Mouse (Mus musculus): ENCODE results near the gene Kcnb1.

The Kcnb1 gene

DNA sequence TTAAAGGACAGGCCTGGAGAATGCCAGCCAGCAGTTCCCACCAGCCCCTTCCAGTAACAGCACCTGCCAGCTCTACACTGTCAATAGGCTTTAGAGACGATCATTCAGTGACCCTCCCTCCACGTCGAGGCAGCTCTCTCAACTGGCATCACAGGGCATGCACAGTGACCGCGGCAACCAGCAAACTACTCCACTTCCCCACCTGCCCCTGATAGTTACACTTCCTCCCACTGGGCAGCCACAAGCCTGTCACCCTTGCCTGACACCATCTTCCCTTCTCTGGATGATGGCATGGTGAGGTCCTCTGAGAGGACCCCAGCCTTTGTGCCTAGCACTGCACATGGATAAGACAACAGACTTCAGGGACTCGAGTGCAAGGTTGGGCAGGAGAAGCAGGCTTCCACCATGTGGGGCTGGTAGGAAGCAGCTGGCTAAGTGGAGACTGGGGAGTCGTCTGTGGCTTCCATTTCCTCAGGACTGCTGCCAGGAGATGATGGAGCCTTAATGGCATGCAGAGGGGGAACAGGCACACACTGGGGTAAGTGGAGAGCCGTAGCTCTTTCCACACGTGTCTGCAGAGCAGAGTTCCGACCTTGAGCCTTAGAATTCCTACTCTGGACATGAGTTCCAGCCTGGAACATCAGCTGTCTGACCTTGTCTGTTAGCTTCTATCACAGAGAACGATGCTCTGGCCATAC is 22.3 kb downstream of the Kcnb1 start:
- intact Hi-C loops (cut with DNase I): no loop called here

DNA sequence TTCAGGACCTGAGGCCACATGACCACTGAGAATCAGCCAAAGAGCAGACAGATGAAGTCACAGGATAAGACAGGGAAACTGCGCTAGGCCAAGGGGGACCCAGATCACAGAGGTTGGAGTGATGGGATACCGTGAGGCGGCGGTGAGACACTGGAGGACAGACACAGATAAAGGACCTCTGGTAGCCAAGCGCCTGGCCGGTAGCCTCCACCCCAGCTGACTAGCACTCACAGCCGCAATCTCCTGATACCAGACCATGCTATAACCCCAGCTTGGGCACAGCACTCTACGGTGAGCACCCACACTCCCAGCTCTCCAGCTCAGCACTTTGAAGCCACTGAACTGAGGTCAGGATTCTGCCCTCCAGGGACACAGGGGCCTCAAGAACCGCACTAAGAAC is 26.4 kb downstream of the Kcnb1 start:
- intact Hi-C loops (cut with DNase I): no loop called here

DNA sequence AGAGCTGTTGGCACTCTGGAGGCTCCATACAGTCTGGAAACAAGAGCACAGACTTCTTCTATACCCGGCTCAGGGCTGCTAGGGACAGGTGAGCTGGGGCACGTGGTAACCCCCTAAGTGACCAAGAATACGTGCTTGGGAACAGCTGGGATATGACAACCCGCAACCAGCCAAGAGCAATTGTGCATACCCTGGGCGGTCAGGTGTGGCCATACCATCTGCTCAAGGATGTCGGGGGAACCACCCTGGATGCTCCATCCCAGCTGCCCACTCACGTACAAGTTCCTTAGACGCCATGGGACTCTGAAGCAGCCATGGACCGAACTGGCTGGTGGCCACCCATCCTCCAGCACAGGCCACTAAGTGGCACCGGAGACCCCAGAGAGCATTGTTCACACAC is 26.8 kb downstream of the Kcnb1 start:
- intact Hi-C loops (cut with DNase I): no loop called here

DNA sequence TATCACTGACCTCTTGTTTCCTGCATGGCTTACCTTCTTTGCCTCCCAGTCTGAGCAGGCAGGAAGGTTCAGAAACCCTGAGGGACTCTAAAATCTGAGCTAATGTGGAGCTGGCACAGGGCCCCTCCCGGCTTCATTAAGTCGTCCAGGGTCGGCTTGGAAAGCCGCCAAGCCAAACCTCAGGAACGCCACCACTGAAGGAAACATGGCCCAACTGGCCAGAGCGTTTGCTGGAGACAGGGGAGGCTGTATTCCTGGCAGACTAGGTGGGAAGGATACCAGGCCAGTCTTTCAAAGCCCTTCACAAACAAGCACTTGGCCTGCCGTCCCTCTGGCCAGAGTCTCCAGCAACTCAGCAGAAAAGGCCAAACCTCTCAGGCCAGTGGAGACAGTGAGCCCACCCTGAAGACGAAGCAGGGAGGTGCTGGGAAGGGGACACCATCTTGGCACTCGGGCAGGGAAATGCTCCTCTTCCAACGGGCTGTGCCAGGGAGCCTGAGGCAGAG is 27.4 kb downstream of the Kcnb1 start:
- intact Hi-C loops (cut with DNase I): no loop called here

DNA sequence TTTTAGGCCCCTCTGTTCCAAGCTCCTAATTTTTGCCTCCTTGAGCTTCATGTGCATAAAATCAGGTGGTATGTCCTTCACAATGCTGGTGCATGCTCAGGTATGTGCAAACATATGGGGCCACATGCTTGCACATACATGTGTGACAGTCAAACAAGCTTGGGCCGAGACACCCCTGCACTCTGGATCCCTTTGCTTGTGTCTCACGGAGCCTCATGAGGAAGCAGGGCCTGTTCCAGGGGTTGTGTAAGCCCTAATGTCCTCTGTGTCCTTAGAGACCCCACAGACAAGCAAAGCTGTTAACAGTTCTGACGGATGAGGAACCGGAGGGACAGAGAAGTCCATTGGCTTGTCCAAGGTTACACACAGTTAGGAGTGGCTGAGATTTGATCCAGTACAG is 30.2 kb downstream of the Kcnb1 start:
- intact Hi-C loops (cut with DNase I): no loop called here

DNA sequence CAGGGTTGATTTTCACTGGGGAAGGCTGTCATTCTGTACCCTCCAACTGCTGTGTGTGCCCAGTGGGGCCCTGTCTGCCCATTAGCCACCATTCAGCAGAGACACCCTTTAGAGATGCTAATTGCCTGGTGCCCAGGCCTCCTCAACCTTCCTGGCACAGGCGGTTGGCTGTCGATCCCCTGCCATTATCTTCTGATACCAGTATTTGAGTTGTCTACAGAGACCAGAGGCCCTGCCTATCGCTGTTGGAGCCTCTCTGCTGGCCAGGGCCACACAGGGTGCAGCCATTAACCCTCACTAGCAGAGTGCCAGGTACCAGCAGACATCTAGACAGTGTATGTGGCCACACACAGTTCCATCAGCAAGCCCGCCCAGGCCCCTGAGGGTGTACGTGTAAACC is 31.2 kb downstream of the Kcnb1 start:
- intact Hi-C loops (cut with DNase I): no loop called here

DNA sequence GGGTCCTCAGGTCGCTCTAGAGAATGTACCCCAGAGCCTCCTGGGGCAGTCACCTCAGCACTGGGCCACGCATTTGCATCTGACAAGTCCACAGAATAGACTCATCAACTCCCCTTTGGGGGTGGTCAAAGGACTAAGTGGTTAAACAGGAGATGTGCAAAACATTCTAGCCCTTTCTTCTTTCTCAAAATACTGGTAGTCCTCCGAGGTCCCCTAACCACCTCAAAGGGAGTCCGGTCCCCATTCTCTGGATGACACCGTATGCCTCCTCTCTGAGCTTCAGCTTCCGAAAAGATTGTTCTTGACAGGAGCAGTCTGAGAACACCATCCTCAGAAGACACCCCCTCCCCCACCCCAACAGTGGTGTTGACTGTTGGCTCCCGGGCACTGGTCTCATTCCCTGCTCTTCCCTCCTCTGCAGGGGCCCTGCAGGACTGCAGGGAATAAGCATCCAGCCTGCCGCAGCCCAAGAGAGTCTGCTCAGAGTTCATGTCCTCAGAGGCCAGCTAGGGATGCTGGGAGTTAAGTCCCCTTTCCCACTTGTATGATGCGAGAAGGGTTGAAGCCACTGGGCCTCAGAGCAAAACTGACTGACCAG is 33.7 kb downstream of the Kcnb1 start:
- intact Hi-C loops (cut with DNase I): no loop called here

DNA sequence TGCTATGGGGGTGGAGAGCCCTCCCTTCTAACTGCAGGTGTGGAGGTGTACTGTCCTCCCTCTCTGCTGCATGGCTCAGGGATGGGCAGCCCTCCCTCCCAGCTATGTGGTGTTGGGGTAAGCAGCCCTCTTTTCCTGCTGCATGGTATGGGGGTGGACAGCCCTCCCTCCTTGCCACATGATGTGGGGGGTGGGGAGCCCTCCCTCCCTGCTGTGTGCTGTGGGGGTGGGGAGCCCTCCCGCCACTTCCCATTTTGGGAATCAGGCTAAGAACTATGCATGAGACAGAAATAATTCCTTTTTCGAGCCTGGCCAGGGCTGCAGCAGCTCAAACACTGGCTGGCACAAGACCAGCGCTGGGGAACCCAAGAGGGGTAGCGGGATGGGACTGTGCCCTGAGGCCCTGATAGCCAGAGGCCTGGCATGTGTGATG is 34.4 kb downstream of the Kcnb1 start:
- intact Hi-C loops (cut with DNase I): no loop called here

DNA sequence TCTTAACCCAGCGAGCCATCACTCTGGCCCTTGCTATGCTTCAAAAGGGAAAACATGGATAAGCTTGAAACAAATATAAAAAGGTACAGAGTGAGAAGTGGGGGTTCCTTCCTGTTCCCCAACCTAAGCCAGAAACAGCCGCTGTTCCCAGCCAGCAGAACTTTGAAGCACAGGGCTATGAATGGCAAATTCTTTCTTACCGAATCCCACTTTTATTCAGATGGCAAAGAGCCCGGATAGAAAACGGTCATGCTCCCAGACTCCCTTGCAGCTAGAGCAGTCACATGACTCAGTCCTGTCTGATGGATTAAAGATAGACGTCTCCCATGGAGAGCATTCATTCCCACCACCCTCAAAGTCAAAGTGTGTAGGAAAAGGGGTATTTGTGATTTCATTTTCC is 39.1 kb downstream of the Kcnb1 start:
- intact Hi-C loops (cut with DNase I): no loop called here

DNA sequence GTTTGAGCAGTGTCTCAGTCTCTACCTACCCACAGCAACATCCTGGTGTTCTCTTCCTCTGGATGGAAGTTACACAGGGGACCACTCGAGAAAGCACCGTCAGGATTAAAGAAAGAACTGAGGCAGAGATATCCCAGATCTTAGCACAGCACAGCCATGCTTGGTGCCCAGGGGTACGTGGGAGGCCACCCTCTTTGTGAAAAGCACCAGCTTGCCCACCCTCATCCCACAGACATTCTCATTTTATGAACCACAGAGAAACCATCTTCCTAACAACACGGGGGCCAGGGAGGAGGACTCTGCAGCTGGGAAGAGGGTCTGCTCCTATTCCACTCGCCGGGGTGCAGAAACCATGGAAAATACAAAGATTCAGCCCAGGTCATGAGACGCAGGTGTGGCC is 39.8 kb downstream of the Kcnb1 start:
- intact Hi-C loops (cut with DNase I): no loop called here

DNA sequence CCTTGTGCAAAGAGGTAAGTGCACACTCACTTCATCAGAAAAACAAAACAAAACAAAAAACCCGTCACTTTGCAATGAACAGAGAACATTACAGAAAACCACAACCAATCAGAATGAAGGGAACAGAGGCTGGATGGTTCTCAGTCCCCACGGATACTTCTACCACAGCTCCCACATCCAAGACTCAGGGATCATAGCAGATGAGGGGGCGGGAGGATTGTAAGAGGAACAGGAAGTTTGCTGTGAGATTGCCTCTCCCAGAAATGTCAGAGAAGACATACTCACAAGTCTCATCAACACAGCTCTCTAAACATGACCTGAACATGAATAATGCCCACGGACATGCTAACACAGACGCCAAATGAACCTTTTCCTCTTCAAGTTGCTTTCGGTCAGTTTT is 40.9 kb downstream of the Kcnb1 start:
- intact Hi-C loops (cut with DNase I): no loop called here

DNA sequence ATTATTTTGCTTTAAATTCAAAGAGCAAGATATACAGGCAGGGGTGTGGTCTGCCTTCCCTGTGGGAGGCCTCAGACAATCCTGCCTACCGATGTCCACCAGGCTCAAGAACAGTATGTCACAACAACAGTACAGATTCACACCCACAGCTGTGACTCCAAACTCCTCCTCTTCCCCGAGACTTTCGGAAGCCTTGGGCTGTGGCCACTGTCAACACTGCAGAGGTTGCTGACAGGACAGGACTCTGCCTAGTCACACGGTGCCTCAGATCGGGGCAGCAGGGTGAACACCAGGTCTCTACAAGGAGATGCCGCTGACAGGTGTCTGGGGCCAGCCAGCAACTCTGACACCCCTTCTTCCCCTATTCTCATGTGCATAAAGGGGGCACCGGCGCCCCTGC is 42.2 kb downstream of the Kcnb1 start:
- intact Hi-C loops (cut with DNase I): no loop called here

DNA sequence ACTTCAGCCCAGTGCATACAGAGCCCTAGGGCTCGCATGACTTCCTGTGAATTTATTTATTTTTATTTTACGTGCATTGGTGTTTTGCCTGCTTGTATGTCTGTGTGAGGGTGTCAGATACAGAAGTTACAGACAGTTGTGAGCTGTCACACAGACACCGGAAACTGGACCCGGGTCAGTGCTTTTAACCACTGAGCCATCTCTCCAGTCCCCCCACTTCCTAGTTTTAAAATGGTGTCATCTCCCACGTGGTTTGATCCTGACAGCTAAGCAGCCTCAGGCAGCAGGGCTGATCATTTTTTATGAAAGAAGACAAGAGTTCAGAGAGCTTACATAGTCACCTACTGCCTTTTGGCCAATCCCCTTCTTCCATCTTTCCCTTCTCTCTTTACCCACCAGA is 44.1 kb downstream of the Kcnb1 start:
- intact Hi-C loops (cut with DNase I): no loop called here

DNA sequence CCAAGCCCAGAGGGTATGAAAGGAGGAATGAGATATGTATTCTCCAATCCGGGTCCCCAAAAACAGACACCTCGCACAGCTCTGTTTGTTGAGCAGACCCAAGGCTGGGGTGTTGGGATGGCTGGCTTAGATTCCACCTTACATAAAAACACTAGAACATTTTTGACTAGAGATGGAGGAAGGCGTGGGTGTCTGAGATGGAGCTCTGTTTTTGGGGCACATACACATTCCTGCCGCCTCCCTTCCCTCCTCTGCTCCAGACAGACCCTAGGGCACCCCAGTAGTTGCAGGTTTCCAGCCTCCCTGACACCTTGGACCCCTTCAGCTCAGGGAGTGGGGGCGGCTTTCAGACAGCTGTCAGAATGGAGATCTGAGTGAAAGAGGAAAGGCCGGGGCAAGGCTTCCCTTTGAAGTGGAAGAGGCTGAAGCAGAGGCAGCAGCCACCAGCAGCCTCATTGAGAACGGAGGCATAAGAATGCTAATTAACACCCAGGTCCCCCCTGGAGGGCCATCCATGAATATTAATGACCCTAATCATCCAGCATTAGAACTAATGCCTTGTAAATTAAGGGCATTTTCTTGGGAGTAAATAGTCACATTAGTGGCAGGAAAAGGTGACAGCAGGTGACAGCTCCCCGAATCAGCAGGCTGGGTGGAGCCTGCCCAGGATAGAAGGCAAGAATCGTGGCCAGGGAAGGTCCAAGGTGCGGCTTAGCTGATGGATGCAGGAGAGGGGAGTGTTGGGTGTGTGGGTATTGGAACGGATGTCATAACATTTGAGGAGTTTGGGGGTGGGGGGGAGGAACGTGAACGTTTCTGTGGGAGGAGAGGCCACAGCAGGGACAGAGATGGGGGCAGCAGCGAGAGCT is 45.3 kb downstream of the Kcnb1 start:
- intact Hi-C loops (cut with DNase I): no loop called here

DNA sequence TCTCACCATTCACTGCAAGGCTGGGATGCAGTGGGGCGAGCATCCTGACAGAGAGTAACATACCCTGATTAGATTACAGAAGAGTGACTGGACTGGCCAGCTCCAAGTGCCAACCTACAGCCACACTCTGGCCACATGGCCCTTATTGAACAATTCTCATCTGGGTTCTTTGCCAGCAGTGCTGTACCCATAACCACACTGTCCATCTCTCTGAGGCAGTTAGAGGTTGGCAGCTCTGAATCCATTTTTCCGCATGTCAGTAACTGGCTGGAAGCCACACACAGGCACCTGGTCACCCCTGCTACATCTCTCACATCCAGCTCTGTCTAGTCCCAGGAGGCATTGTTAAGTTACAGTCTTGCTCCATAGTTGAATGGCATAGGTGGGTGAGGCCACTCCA is 46.0 kb downstream of the Kcnb1 start:
- intact Hi-C loops (cut with DNase I): no loop called here

DNA sequence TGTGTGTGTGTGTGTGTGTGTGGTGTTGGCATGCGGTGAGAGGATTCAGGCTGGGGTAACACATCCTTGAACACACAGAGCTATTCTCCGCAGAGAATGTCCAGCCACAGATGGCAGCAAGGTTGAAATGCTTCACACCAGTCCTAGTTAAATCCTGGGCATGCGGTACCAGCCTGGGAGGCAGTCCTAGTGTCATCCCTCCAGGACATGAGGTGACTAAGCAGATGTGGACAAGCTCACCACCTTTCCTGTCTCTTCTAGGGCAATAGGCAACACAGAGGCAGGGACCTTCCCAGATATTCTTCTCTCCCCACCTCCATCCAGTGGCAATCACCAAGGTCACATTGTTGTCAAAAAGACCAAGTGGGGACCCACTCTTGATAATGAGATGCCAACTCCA is 47.7 kb downstream of the Kcnb1 start:
- intact Hi-C loops (cut with DNase I): no loop called here

DNA sequence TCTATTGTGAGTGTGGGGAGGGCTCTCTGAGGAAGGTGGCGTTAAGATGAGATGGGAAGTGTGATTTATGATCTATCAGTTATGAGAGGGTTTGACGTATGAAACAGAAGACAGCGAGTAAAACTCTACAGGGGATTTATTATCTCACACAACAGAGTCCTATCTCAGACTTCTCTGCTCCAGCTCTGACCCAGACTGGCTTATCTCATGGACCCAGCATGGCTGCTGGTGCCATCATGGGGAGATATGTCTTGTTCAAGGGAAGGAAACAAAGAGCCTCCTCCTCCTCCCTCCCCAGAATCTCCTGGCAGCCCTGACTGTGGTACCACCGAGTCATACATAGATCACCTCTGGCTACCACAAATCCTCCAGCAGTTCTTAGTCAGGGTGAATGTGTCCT is 48.1 kb downstream of the Kcnb1 start:
- intact Hi-C loops (cut with DNase I): no loop called here

DNA sequence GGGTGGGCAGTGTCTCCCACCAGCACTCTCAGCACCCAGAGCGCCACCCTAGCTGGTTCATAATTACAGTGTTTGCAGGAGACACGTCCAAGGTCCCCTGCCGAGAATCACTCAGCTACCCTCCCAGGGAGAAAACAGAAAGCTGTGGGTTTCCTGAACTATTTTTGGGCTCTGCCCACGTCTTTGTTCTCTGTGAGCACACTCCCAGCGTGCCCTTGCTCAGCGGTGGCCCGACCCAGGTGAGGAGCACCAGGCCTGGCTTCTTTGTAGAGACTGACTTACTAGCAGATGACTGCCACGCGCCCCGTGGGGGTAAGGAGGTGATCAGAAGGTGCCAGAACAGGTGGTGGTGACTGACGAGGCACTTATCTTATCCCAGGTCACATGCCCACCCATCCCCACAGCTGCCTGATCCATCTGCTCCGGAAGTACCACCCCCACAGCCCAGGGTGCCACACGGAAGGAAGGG is 50.1 kb downstream of the Kcnb1 start:
- intact Hi-C loops (cut with DNase I): no loop called here

DNA sequence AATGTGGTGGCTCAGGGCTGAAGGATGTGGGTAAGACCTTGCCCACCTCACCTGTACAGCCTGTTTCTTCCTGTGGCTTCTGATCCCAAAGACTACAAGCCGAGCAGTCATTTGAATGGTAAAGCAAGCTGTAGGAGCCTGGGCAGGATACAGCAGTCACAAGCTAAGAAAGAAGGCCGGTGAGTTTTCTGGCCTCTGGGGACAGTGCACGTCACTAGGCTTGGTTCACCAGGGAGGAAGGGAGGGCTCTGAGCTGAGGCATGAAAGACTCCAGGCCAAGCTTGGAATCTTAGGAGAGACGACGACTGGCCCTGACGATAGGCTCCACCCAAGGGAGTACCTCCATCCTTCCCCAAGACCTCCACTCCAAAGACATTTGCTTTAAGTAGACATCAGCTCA is 51.3 kb downstream of the Kcnb1 start:
- intact Hi-C loops (cut with DNase I): no loop called here

DNA sequence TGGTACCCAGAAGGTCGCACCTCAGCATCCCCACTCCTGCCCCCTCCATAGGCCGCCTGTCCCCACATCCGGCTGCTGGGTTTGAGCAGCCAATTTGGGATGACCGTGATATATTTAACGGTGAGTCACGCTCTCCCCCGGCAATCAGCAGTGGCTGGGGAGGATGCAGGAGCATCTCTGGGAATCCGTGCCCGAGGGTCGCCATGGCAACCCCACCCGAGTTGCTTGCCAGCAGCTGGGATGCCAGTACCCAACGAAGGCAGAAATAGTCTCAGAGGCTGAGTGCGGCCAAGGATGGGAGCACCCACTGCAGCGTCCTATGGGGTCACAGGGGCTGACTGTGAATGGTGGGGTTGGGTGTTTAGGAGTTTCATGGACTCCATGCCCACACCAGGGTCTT is 53.0 kb downstream of the Kcnb1 start:
- intact Hi-C loops (cut with DNase I): no loop called here

DNA sequence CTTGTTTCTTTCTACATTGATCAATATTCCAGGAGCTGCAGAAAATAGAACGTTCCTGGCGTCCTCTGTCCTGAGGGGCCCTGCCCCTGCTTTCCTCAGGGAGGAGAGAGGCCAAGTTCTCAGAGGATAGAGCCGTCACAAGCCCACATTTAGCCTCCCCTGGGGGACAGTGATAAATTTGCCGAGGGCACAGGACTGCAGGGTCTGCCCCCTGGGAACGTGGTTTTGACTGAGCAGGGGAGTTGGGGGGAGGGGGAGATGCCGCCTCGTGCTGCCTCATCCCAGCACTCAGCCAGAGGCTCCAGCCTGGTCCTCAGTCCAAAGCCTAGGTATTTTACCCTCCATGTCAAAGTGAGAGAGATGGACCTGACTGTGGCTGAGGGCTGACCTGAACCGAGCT is 57.9 kb downstream of the Kcnb1 start:
- intact Hi-C loops (cut with DNase I): no loop called here

DNA sequence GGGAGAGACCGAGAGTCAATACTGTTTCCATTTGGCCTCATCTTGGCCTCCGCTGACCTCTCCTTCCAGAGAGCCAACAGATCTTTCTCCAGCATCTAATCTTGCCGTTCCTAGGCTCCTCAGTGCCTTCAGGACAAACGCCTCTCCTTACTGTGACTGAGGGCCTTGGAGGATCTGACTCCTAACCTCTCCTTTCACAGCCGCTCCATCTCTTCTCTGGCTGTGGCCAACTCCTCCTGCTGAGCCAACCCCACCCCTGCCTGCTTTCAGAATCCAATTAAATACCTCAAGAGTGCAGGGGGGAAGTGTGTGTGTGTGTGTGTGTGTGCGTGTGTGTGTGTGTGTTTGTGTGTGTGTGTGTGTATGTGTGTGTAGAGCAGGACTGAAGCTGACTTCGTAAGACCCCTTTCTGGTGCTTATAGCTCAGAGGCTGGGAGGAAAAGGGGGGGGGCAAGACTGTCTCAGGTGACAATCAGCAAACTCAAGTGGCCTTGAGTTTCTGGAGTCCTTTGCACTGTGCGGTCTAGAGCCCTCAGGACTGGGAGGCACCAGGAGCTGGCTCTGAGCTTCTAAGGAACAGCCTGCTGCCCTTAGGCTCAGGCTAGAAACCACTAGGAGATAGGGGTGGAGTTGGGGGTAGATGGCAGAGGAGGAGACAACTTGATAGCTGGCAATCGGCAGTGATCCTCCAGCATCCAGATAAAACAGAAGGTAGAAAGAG is 59.7 kb downstream of the Kcnb1 start:
- intact Hi-C loops (cut with DNase I): no loop called here
